Mouse (Mus musculus) retina, embryonic 14.5 days (tissue): Measurements from ENCODE around the gene Tmem150b.

ENCODE experiments used
- DNase-seq: peaks from one replicate; pipeline ENCODE4 v3.0.0-alpha.2; 2015; ENCODE audit warnings: low spot score

The Tmem150b gene

GRCm38 (mm10) chr7:4663742-4664141 lies 61.3 kb downstream of the Tmem150b start:
- no peak for DNase-seq

GRCm38 (mm10) chr7:4663179-4663578 lies 61.9 kb downstream of the Tmem150b start:
- DNase-seq, result no peak

GRCm38 (mm10) chr7:4659911-4660443 lies 65.1 kb downstream of the Tmem150b start:
- DNase-seq, result no peak

- peak; percentile 97 for DNase-seq
Measured at GRCm38 (mm10) chr7:4658912-4659551, 66.0 kb downstream of the Tmem150b start, which contains the start of gene Ppp6r1. Gene Ppp6r1 (minus strand): TSS chr7:4659019.

GRCm38 (mm10) chr7:4658128-4658907 lies 66.7 kb downstream of the Tmem150b start:
- peak; percentile 58 for DNase-seq

- DNase-seq, result no peak
Measured at GRCm38 (mm10) chr7:4657521-4658127, 67.4 kb downstream of the Tmem150b start.
